Mouse (Mus musculus) lung, postnatal 25 days (tissue): Measurements from ENCODE around the gene Zc3h14.
A peak's percentile ranks its signal among the peaks of the same experiment; 100 is the strongest.

Experiments
- DNase-seq: peaks from one replicate; pipeline ENCODE4 v3.0.0; 2022; ENCODE audit warnings: low spot score

Zc3h14 gene

GRCm38 (mm10) chr12:98746746-98747379, at the start of gene Zc3h14:
Zc3h14 (plus strand) TSS chr12:98746964.
- DNase-seq, result peak; percentile 92

GRCm38 (mm10) chr12:98697202-98697601, 49.6 kb upstream of the Zc3h14 start:
- no peak for DNase-seq

DNA sequence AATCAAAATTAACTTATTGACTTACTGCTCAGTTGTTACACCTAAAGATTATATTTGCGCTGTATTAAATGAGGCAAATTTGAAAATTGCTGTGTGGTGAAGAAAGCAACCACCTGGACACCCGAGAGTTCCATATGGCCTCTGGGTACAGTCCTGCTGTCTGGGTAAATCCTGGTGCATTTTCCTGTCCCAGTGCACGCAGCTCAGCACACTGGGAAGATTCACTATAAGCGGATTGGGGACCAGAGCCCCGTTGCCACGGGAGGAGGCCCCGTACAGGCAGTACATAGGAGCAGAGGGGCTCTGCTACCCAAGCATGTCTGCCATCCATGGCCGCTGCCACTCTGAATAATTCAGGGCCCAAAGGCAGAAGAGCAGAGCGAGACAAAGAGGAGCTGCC, 45.2 kb upstream of the Zc3h14 start:
- DNase-seq, result no peak

GRCm38 (mm10) chr12:98703554-98703953, 43.2 kb upstream of the Zc3h14 start:
- DNase-seq, result no peak

- DNase-seq, result no peak
These were observed 42.8 kb upstream of the Zc3h14 start for GRCm38 (mm10) chr12:98703961-98704360.

- DNase-seq, result peak; percentile 36
These were observed 33.9 kb upstream of the Zc3h14 start for GRCm38 (mm10) chr12:98712819-98713218.

DNA sequence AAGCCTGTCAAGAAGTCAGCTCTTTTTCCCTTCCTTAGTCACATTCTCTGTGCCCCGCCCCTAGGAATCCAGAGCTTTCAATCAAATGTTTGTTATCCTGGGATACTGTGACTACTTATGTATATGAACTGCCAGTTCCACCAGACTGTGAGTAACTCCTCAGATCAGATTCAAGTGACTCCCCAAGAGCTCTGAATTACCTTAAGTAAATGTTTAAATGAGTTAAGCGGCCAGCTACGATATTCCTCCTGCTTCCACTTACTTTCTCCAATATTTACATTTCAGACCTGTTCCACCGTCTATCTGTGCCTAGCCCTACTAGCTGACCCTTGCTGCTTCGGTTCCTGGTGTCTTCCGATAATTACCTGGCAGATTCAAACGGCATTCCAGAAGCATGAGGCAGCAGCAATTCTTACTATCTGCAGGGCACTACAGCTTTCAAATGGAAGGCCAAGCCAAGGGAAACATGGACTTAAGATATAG, 33.1 kb upstream of the Zc3h14 start:
- peak; percentile 76 for DNase-seq

DNA sequence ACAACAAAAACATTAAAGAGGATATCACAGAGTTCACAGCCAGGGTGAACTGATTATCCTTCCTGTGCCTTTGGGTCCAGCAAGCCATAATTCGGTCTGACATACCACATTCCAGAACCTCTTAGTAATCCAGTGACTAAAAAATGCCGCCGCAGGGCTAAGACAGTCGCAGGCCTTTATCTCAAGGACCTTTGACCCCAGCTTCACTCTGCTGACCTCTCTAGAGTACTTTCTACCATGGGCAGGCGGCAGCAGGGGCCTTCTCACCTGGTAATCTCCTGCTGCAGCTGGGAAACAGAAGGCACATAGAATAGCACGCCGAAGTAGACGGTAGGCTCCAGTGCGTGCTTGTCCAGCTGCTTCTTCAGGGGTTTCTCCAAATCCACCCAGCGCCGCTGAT, 32.0 kb upstream of the Zc3h14 start:
- DNase-seq, result no peak

- DNase-seq, result no peak
These were observed 30.6 kb upstream of the Zc3h14 start for GRCm38 (mm10) chr12:98716142-98716541.

- DNase-seq, result no peak
These were observed 26.1 kb upstream of the Zc3h14 start for GRCm38 (mm10) chr12:98720628-98721027.

DNA sequence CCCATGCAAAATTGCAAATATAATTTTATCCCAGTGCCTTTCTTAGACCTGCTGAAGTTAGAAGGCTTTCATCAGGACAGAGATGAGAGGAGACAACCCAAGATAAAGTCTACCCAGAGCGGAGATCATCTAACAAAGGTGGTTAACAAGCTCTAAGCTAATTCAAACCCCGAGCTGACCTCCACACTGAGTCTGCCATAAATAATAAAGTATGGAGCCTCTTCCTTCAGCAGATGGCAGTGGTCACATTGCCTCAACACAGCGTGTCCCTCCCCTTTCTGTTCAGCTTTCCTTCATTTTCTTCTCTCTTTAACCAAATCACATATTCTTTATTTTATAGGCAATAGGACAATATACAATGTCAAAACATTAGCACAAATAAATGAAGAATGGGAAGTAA, 25.7 kb upstream of the Zc3h14 start:
- DNase-seq, result no peak

DNA sequence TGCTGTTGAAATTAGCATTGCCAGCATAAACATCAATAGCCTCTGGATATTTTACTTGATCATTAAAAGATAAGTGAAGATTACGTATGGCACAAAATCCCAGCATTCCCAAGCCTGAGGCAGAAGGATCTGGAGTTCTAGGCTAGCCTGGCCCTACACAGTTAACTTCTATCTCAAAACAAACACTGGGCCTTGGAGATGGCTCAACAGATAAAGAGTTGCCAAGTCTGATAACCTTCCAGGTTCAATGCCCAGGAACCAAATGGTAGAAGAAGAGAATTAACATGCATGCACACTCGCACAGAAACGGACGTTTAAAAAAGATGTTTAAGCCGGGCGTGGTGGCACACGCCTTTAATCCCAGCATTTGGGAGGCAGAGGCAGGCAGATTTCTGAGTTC, 22.5 kb upstream of the Zc3h14 start:
- no peak for DNase-seq

DNA sequence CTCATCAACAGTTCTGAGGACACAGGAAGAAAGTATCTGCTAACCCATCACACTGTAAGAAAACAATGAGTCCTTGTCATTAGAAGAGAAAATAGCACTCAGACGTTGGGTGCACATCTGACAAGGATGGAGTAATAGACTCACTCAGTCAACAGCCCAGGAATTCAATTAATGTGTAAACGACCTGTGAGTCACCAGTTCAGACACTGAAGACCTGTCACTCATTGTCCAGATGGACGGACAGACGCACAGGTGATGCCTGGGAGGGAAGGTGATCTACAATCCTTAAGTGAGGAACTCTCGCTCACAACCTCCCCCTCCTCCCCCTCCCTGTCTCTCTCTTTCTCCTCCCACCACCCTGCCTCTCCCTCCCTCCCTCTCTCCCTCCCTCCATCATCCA, 21.8 kb upstream of the Zc3h14 start:
- no peak for DNase-seq

DNA sequence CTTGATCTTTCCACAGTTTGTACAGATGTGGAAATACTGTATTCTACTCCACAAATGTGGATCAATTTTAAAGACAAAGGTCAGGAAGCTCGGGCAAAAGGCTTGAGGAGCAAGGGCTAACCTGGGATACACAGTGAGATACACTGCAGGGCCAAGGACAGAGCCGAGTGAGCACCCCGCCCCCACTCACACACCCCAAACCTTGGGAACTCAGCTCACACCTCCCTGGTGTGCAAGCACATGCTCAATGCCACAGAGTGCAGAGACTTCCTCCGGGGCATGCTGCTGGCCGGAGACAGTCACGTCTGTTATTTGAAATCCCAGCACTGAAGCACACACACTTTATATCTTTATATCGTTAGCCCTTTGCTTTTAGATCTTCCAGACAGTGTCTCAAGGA, 20.7 kb upstream of the Zc3h14 start:
- DNase-seq, result no peak

GRCm38 (mm10) chr12:98727186-98727585, 19.6 kb upstream of the Zc3h14 start:
- DNase-seq, result no peak

- no peak for DNase-seq
These were observed 16.1 kb upstream of the Zc3h14 start for GRCm38 (mm10) chr12:98730682-98731081.

DNA sequence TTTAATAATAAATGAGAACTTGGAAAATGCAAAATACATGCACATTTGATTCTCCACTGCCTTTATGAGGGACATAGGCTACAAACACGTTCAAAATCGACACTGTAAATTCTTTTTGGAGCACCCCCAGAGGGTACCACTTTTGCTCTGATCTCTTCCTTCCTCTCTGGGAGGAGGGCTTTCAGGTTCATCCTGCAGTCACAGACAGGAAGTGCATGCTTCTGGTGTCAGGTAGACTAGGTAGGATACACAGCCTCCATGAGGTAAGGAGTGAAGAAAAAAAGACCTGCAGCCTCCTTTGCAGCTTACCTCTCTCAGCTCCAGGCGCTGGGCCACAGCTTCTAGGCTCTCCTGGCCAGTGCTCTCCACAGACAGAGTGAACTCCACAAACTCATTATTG, 13.6 kb upstream of the Zc3h14 start:
- no peak for DNase-seq

DNA sequence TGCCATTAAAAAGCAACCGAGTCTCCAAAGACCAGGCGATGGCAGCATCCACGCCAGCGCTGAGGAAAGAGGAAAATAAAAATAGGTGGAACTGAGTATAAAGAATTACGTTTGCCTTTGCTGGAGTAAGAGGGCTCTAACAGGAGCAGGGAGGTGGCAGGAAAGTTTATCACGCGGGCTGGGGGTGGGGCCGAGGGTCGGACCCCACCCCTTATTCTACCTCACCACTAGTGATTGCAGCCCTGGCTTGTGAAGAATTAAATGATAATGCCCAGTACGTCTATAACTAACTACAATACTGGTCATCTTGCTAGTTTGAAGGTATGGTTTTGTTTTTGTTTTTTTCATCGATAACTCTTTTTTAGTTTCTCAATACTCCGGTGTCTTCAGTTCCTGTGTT, 13.0 kb upstream of the Zc3h14 start:
- no peak for DNase-seq

GRCm38 (mm10) chr12:98734246-98734879, 12.4 kb upstream of the Zc3h14 start:
- DNase-seq, result peak; percentile 81

DNA sequence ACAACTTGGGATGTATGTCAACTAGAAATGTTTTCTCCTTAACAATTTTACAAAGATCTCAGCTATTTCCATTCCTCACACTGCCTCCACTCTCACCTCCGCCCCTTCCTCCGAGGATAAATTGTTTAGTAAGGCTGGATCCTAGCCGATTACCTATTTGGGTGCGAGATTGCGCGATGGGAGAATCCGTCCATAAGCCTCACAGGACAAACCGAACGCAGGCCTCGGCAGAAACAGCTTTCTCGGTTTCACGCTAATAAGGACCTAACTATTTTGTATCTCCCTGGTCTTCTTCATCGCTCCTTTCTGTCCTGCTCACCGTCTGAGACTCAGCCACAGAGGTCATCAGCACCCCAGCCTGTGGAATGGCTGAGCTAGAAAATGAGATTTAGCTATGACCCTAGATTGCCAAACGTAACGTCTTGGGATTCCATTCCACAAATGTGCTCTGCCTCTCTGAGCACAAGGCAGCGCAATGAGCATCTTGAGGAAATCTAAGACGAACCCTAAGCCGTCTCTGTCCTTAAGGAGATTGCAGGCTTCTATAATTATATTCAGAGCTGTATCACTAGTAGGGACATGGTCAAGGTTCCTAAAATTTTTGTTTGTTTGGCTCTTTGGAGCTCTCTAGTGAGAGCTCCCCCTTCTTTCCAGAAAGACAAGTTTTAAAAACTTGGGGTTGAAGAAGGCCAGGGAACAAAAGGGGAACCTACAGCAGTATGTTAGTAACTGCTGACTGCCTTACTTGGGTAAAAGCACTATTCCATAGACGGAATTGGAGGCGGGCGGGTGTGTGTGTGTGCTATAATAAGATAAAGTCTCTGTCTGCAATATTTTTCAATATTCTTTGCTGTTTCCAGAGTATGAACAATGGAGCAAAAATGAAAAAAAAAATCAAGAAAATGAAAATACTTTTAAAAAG, 11.6 kb upstream of the Zc3h14 start:
- DNase-seq, result no peak

GRCm38 (mm10) chr12:98736951-98737800, 9.6 kb upstream of the Zc3h14 start, which contains the start of gene Ptpn21:
Ptpn21 (minus strand) TSS chr12:98737405.
- peak; percentile 73 for DNase-seq
